Mouse (Mus musculus) limb, embryonic 10.5 days (tissue): ENCODE measurements around the gene Ttc37. TPM values are rescaled to one million over a fixed set of nuclear protein-coding genes. Genes with fewer than 3 reads are reported as not detected.

Experiments
- DNase-seq: peaks from one replicate; pipeline ENCODE4 v3.0.0-alpha.2; 2017; ENCODE audit warnings: low spot score
- H3K27ac ChIP-seq: fragments of 300-500 bp; sonication (generic); 2 replicates; pipeline ENCODE4 v1.5.1; 2016; ENCODE audit warnings: mild to moderate bottlenecking
- H3K27me3 ChIP-seq: fragments of 300-500 bp; sonication (generic); 2 replicates; pipeline ENCODE4 v1.6.1; 2016; ENCODE audit warnings: low read depth, mild to moderate bottlenecking; ENCODE audit not compliant: poor library complexity, severe bottlenecking
- H3K36me3 ChIP-seq: fragments of 300-500 bp; sonication (generic); 2 replicates; pipeline ENCODE4 v1.6.1; 2016; ENCODE audit warnings: mild to moderate bottlenecking, moderate library complexity
- H3K4me1 ChIP-seq: fragments of 300-500 bp; sonication (generic); 2 replicates; pipeline ENCODE4 v1.6.1; 2016
- H3K4me3 ChIP-seq: fragments of 300-500 bp; sonication (generic); 2 replicates; pipeline ENCODE4 v1.5.1; 2016; ENCODE audit warnings: mild to moderate bottlenecking, moderate library complexity
- H3K9me3 ChIP-seq: fragments of 300-500 bp; sonication (generic); replicated peaks from 2 replicates; pipeline ENCODE4 v1.6.1; 2016; ENCODE audit warnings: mild to moderate bottlenecking
- WGBS: fragments of 180-500 bp; shearing (Covaris S2); methylation state at CpG from one replicate; pipeline ENCODE4 v1.1.7; 2016; 5-methylcytosine and 5-hydroxymethylcytosine counted together
- polyA plus RNA-seq: library from polyadenylated mRNA; unstranded; fragments of >200 nt; fragmentation: Nextera tagmentation; extraction: Ambion mirVana; gene quantifications from 2 replicates; pipeline ENCODE4 v1.2.1, GENCODE M21; 2016

Ttc37 gene
- polyA plus RNA-seq, 1 experiment from 2014 or later, result 18.7 TPM

DNA sequence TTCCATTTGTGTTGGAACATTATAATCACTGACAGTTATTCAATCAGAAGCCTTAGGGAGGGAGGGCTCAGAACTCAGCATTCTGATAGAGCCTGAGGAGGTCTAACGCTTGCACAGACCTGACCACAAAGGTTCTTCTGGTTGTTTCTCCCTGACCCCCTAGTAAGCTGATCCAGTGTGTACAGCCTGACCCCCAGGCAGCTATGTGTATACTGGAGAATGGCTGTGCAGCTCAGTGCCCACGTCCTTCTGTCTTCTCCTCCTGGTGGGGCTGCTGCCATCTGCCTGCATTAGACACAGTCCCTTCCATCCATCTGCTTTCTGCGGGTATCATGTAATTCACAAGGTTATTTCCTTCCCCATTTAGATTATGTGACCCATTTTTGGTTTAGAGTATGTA lies 90.7 kb downstream of the Ttc37 start:
- no peaks in the 10 kb centered on the region for H3K9me3 ChIP-seq
- no peak for DNase-seq
- H3K27me3 ChIP-seq, result no peaks in the 10 kb centered on the region
- no peaks in the 10 kb centered on the region for H3K4me1 ChIP-seq
- H3K4me3 ChIP-seq, result no peak overlapping the region
- no peak overlapping the region for H3K27ac ChIP-seq
- peaks cover 51% of the 10 kb centered on the region for H3K36me3 ChIP-seq
- 95% methylated on average over 3 of the region's 3 CpGs for WGBS

DNA sequence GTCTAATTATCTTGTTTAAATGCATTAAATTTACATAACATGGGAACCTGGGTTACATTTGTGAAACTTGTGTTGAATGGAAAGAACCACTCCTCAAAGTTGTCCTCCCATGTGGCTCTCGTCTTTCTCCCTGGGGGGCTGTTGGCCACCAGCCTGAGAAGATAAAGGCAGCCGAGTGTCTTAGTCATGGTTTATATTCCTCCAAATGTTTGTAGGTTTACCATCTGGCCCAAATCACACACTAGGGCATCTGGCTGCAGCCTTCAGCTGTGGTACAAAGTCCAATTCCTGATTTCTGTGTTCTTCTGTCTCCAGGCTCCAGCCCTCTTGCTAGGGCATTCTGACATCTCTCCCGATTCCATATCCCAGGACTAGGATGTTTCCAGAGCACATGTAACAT lies 91.7 kb downstream of the Ttc37 start:
- no peak for DNase-seq
- H3K9me3 ChIP-seq, result no peaks in the 10 kb centered on the region
- H3K27me3 ChIP-seq, result no peaks in the 10 kb centered on the region
- 83% methylated on average over 3 of the region's 3 CpGs for WGBS
- H3K36me3 ChIP-seq, result peaks cover 51% of the 10 kb centered on the region
- no peak overlapping the region for H3K4me3 ChIP-seq
- H3K27ac ChIP-seq, result no peak overlapping the region
- H3K4me1 ChIP-seq, result no peaks in the 10 kb centered on the region

DNA sequence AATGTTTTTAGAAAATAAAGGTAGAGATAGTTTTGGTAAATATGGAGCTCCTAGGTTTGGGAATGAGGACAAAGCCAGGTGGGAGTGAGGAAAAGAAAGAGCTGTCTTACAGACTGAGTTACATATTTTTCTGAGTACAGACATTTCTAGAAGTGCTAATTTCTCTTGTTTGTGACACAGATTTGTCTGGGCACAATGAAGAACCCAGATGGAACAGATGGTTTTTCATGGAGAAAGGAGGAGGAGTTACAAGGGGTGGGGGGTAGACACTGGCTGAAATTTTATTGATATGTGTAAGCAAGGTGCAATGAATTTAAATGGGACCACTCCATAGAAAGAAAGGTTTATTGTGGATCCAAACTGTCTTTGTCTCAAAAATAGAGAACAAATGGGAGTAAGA lies 96.4 kb downstream of the Ttc37 start:
- H3K4me1 ChIP-seq, result no peaks in the 10 kb centered on the region
- peaks cover 36% of the 10 kb centered on the region for H3K36me3 ChIP-seq
- H3K27ac ChIP-seq, result no peak overlapping the region

DNA sequence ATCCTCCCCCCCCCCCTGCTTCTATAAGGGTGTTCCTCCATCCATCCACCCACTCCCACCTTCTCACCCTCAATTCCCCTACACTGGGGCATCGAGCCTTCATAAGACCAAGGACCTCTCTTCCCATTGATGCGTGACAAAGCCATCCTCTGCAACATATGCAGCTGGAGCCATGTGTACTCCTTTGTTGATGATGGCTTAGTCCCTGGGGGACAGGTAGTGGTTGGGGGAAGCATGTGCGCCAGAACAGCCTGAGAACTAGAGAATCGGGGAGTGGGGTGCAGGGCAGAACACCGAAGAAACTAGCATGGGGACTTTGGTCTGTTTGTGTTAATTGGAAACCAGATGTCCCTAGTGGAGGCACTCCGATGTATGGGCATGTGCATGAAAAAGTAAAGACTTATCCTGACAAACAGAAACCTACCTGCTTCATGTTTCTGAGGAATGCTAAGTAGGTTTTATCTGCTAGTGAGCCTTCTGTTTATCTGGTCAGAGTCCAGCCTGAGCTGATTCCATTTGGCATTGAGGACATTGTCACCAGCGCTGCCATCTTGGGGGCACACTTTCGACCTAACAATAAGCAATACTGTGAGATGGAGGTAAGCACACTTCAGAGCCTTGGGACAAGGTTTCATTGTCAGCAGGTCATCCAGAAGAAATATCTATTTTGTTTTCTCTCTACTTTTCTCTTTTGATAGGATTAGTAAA lies 97.1 kb downstream of the Ttc37 start:
- DNase-seq, result no peak
- 94% methylated on average over 8 of the region's 8 CpGs for WGBS
- no peak overlapping the region for H3K4me3 ChIP-seq

More for the DNA sequence above, 96.4 kb downstream of the Ttc37 start:
- no peak for DNase-seq
- no peaks in the 10 kb centered on the region for H3K9me3 ChIP-seq
- no peak overlapping the region for H3K4me3 ChIP-seq
- no peaks in the 10 kb centered on the region for H3K27me3 ChIP-seq

DNA sequence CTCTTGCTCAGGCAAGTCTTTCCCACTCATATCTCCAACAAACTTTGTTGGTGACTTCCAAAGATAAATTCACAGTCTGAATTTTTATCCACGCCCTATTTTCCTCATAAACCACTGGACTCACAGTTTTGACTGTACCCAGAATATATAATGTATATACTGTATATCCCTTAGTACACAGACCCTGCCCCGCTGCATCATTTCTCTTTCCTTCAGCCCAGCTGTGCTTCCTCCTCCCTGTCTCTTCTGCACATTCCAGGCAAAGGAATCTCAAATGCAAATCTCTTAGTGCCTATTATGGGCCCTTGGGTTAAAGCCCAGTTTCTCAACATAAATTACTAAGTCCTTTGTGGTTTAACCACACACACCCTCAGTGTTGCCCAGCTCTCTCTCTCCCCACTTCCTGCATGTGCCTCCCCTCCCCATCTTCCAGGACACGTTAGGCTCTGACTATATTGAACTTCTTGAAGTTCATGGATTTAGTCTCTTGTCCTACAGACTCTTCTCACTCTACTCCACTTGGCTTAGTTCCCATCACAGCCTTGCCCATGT lies 98.8 kb downstream of the Ttc37 start:
- Histone ChIP-seq H3K36me3 (peaks cover 12% of the 10 kb centered on the region), H3K4me3 (no peak overlapping the region), H3K9me3 (no peaks in the 10 kb centered on the region), H3K27me3 (no peaks in the 10 kb centered on the region), H3K27ac (no peak overlapping the region), H3K4me1 (no peaks in the 10 kb centered on the region)
- DNase-seq, result no peak
- WGBS, result 93% methylated on average over 3 of the region's 3 CpGs

More for the DNA sequence above, 97.1 kb downstream of the Ttc37 start:
- Histone ChIP-seq H3K27me3 (no peaks in the 10 kb centered on the region), H3K27ac (no peak overlapping the region), H3K36me3 (peaks cover 29% of the 10 kb centered on the region), H3K9me3 (no peaks in the 10 kb centered on the region), H3K4me1 (no peaks in the 10 kb centered on the region)

DNA sequence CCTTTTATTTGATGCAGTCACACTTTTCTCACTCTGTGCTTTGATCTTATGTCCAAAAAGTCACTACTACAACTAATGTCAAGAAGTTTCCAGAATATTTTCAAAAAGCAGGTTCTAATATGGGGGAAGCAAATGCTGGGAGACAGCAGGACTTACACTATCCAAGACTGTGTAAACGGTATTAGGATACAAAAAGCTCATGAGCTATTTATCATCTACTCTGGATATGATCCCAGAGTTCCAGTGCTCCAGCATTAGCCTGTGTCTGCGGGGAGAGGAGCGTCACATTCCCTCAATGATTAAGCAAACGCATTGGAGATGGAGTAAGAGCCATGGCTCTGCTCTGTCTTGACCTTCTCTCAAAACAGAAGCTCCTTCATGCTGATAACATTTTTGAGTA lies 101.4 kb downstream of the Ttc37 start:
- no peak overlapping the region for H3K4me3 ChIP-seq
- H3K27me3 ChIP-seq, result no peaks in the 10 kb centered on the region
- no peak overlapping the region for H3K27ac ChIP-seq
- WGBS, result 93% methylated on average over 4 of the region's 4 CpGs
- H3K36me3 ChIP-seq, result peaks cover 6% of the 10 kb centered on the region; the same call in 1 of the 2 replicates
- no peaks in the 10 kb centered on the region for H3K9me3 ChIP-seq
- no peak for DNase-seq
- H3K4me1 ChIP-seq, result no peaks in the 10 kb centered on the region

DNA sequence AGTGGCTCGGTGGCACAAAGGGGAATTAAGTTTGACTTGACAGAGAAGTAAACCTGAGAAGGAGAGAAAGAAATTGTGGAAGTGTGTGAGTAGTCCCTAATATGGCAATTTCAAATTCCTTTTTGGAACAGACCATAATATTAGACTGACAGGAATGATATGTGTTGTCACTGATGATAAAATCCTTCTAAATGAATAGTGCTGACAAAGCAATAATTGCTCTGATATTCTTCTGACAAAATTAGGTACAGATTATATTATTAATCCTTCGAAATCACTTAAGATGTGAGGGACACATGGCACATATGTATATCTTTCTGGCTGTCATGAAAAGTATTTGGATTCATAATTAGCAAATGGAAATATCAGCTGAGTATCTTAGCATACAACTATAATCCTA lies 116.4 kb downstream of the Ttc37 start:
- no peak for DNase-seq
- no peak overlapping the region for H3K27ac ChIP-seq
- 93% methylated on average over 2 of the region's 2 CpGs for WGBS
- H3K4me1 ChIP-seq, result no peaks in the 10 kb centered on the region
- H3K36me3 ChIP-seq, result no peaks in the 10 kb centered on the region
- H3K27me3 ChIP-seq, result no peaks in the 10 kb centered on the region
- H3K4me3 ChIP-seq, result no peak overlapping the region
- H3K9me3 ChIP-seq, result no peaks in the 10 kb centered on the region

DNA sequence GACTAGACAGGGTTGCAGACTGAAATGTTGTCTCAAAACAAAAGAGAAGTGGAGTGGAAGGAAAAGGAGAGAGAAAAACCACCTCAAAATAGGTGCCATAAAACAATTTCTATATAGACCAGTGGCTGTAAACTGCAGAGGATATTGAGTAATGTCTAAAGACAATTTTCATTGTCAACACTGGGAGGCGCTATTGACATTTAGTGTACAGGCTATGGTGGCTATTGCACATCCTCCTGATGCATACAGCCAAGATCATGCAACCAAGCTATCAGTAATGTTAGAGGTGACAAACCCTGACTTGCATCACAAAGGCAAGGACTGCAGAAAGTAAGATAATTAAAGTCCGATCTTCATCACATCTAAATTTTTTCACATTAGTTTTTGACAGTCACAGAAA lies 116.9 kb downstream of the Ttc37 start:
- H3K4me3 ChIP-seq, result no peak overlapping the region
- H3K27ac ChIP-seq, result no peak overlapping the region
- no peaks in the 10 kb centered on the region for H3K9me3 ChIP-seq
- no peak for DNase-seq
- H3K36me3 ChIP-seq, result no peaks in the 10 kb centered on the region
- no peaks in the 10 kb centered on the region for H3K27me3 ChIP-seq
- H3K4me1 ChIP-seq, result no peaks in the 10 kb centered on the region
- WGBS, result 51% methylated on average over 2 of the region's 2 CpGs

Other genes starting within 250 kb of the Ttc37 start
- 60.3 and 66.4 TPM in 2 replicates for gene Rhobtb3, start 154.8 kb upstream of the Ttc37 start, polyA plus RNA-seq
- gene Spata9, start 131.6 kb upstream of the Ttc37 start, polyA plus RNA-seq, result 0.23 and 0.38 TPM in 2 replicates
- 24.5 and 25.7 TPM in 2 replicates for gene Rfesd, start 80.0 kb upstream of the Ttc37 start, polyA plus RNA-seq
- gene Gpr150, start 41.7 kb upstream of the Ttc37 start, polyA plus RNA-seq, result 0.41 and 0.48 TPM in 2 replicates
- 4.6 and 5.2 TPM in 2 replicates for gene Arsk, start 74 bp upstream of the Ttc37 start, polyA plus RNA-seq
- not detected in 2 replicates for gene Fam81b, start 206.3 kb downstream of the Ttc37 start, polyA plus RNA-seq